In the genomic region with DNA sequence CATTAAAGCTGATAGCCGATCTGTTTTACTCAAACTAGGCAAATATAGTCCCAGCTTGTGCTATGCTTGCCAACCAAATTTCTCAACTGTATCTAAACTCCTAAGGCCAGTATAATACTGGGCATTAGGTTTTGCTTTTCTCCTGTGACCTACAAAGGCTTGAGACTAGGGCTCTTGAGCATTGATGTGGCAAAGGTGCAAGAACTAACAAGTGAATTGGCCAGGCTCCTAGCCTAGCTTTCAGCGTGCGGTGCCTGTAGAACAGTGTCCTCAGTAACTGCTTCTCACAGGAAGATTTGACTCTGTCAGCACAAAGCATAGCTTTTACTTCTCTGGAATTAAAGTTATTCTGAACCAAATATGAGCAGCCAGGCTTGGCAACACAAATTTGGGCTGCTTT, we compare ENCODE assay signal across 22 mouse cellular contexts.
"Had no signal": no experiment of that assay in that cellular context is flagged by ENCODE, and none has a peak within 500 bp of the region (broad histone marks: within the 10 kb centered on the region; RNA-seq: fewer than 3 reads in every experiment).

No protein-coding gene starts in this region.

- ATAC-seq: intestine, embryonic 15.5 days; lung, postnatal 0 days; midbrain, embryonic 16.5 days had no signal

- H3K9ac ChIP-seq: intestine, embryonic 15.5 days; kidney, embryonic 15.5 days; limb, embryonic 13.5 days; liver, embryonic 13.5 days; lung, embryonic 14.5 days; midbrain, embryonic 12.5 days; neural tube, embryonic 13.5 days had no signal

- H3K27me3 ChIP-seq: intestine, embryonic 15.5 days; kidney, embryonic 15.5 days; limb, embryonic 13.5 days; liver, embryonic 13.5 days; midbrain, embryonic 12.5 days; neural tube, embryonic 13.5 days had no signal

- H3K4me2 ChIP-seq: intestine, embryonic 15.5 days; kidney, embryonic 15.5 days; limb, embryonic 13.5 days; liver, embryonic 13.5 days; lung, embryonic 14.5 days; midbrain, embryonic 12.5 days; neural tube, embryonic 13.5 days had no signal

- H3K4me1 ChIP-seq: intestine, embryonic 15.5 days; kidney, embryonic 15.5 days; limb, embryonic 10.5 days; limb, embryonic 13.5 days; liver, embryonic 13.5 days; midbrain, embryonic 12.5 days; neural tube, embryonic 13.5 days had no signal

- H3K27ac ChIP-seq: intestine, embryonic 15.5 days; kidney, embryonic 15.5 days; limb, embryonic 10.5 days; limb, embryonic 13.5 days; liver, embryonic 13.5 days; midbrain, embryonic 12.5 days; neural tube, embryonic 13.5 days; stomach, postnatal 0 days had no signal

- DNase-seq: kidney, adult 11 months; kidney, adult 8-10 months; kidney, postnatal 10 days; kidney, postnatal 36 days; liver; liver, embryonic 13.5 days; lung, embryonic 14.5 days; lung, postnatal 4 days; retina, postnatal 1 day; right cerebral cortex, postnatal 14 days; right cerebral cortex, postnatal 4 days; thymus, postnatal 25 days had no signal

- H3K9me3 ChIP-seq: intestine, embryonic 15.5 days; kidney, embryonic 15.5 days; limb, embryonic 10.5 days; limb, embryonic 13.5 days; liver, embryonic 13.5 days; midbrain, embryonic 12.5 days; neural tube, embryonic 13.5 days had no signal

- H3K4me3 ChIP-seq: intestine, embryonic 15.5 days; kidney, embryonic 15.5 days; limb, embryonic 10.5 days; limb, embryonic 13.5 days; liver, embryonic 13.5 days; midbrain, embryonic 12.5 days; myocyte; neural tube, embryonic 13.5 days had no signal
